Mouse (Mus musculus) neural tube, embryonic 10.5 days (tissue): Measurements from ENCODE around the gene Nudt15.

Experiments used
- DNase-seq: peaks from one replicate; pipeline ENCODE4 v3.0.0-alpha.2; 2017; ENCODE audit warnings: low spot score; ENCODE audit errors: extremely low spot score

The Nudt15 gene

GRCm38 (mm10) chr14:73472205-73472604 is 75.8 kb downstream of the Nudt15 start:
- DNase-seq, result no peak

GRCm38 (mm10) chr14:73470593-73470992 is 77.4 kb downstream of the Nudt15 start:
- no peak for DNase-seq

- no peak for DNase-seq
Observed at GRCm38 (mm10) chr14:73469506-73469905, 78.5 kb downstream of the Nudt15 start.
